Mouse (Mus musculus) liver, postnatal 0 days (tissue): ENCODE data around the gene Bsg.

Experiments
- CTCF ChIP-seq: sonication (generic); IDR thresholded peaks from 2 replicates; pipeline ENCODE4 v1.5.1; 2016; ENCODE audit warnings: antibody characterized with exemption, low read depth
- EP300 ChIP-seq: IDR thresholded peaks from 2 replicates; pipeline ENCODE4 v1.6.1; 2016; ENCODE audit warnings: antibody characterized with exemption, low read depth, mild to moderate bottlenecking

GRCm38 (mm10) chr10:79760603-79761143 lies 56.4 kb downstream of the Bsg start:
- TF ChIP-seq CTCF (no peak), EP300 (no peak)
